Mouse (Mus musculus): ENCODE results near the gene Lpar1. TPM values are rescaled to one million over a fixed set of nuclear protein-coding genes. Genes with fewer than 3 reads are reported as not detected.

The Lpar1 gene
- polyA plus RNA-seq (2012; rRNA removed) = 26.4 and 34.9 TPM in 2 replicates

DNA sequence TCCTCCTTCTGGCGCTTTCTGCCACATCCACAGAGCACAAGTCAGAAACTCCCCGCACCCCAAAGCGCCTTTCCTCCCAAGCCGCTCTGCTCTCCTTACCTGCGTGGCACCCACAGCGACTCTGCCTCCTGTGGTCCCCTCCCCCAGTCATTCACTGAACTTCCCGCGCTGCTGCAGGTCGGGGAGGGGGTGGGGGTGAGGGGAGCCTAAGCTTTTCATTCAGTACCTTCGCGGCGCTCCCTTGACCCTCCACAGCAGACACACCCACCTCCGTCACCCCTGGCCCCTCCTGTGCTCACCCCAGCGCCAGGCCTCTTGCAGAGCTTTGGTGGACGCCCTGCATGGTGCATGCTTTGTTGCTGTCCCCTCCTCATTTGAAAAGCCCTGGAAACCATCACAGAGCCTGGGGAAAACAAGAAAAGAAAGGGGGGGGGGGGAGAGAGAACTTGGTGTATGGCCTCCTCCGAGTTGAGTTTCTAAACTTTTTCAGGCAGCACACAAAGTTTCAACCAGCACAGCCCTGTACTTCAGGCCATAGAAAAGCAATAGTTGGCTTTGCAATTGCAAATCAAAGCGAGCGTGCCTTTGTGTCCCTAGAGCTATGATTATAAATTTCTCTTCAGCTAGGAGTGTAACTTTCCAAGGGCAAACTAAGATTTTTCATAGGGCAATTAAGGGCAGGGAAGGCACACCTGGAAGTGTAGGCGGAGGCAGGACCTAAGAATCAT, at the start of gene Lpar1:
TSS of gene Lpar1 (minus strand) at position 268 of the 728 bp plus-strand sequence.
- Histone ChIP-seq H3K4me1 (ENCODE audit: control insufficient read depth, insufficient read depth, low read length) (no peaks in the 10 kb centered on the region), H3K27ac (ENCODE audit: insufficient read depth, low read length) (no peak within 1 kb of the TSS), H3K4me3 (ENCODE audit: insufficient read depth, low read length) (peak within 1 kb of the TSS; percentile 38)
- TF ChIP-seq CTCF (IDR thresholded peaks at IDR 0.05; ENCODE audit: extremely low read depth, insufficient read depth, low read length) (no peak), POLR2A (IDR thresholded peaks at IDR 0.05; ENCODE audit: extremely low read depth, insufficient read depth, low read length) (no peak)

DNA sequence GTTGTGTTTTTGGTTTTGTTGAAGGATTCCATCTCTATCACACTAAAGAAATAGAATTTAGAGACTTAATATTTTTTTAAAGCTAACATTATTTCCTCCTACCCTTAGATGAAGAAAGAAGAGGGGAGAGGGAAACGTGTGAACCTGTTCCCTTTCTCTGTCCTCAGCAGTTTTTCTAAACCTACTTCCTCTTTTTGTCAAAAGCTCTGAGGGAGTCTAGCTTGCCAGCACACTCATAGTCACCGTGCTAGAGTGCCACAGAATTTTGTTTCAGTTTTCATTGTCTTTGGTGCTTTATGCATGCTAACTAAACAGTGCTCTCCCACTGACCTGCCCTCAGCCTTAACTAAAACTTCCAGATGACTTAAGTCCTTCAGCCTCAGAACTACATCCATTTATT, 32.2 kb upstream of the Lpar1 start:
- no peaks in the 10 kb centered on the region for H3K4me1 ChIP-seq (ENCODE audit: control insufficient read depth, insufficient read depth, low read length)
- TF ChIP-seq CTCF (IDR thresholded peaks at IDR 0.05; ENCODE audit: extremely low read depth, insufficient read depth, low read length) (no peak), POLR2A (IDR thresholded peaks at IDR 0.05; ENCODE audit: extremely low read depth, insufficient read depth, low read length) (no peak)
- H3K27ac ChIP-seq (ENCODE audit: insufficient read depth, low read length) = no peak overlapping the region
- H3K4me3 ChIP-seq (ENCODE audit: insufficient read depth, low read length) = no peak overlapping the region

DNA sequence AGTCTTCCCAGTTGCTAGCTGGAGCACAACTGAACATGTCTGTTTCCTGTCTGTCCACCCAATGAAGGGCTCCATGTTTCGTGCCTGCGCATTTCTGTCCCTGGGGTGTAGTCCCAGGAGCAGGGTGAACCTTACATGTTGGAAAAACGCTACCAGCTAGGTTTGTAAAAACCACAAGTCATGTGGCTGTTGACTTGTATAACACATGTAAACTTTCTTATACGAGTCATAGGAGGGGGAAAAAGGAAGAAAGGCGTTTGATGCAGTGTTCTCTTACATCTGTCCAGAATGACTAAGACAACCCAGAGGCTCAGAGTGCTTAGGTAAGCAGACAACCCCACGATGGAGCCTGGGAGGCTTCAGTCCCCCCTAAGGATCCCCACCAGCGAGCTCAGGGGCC, 27.5 kb upstream of the Lpar1 start:
- no peaks in the 10 kb centered on the region for H3K4me1 ChIP-seq (ENCODE audit: control insufficient read depth, insufficient read depth, low read length)
- H3K4me3 ChIP-seq (ENCODE audit: insufficient read depth, low read length) = no peak overlapping the region
- TF ChIP-seq POLR2A (IDR thresholded peaks at IDR 0.05; ENCODE audit: extremely low read depth, insufficient read depth, low read length) (no peak), CTCF (IDR thresholded peaks at IDR 0.05; ENCODE audit: extremely low read depth, insufficient read depth, low read length) (no peak)
- H3K27ac ChIP-seq (ENCODE audit: insufficient read depth, low read length) = no peak overlapping the region

DNA sequence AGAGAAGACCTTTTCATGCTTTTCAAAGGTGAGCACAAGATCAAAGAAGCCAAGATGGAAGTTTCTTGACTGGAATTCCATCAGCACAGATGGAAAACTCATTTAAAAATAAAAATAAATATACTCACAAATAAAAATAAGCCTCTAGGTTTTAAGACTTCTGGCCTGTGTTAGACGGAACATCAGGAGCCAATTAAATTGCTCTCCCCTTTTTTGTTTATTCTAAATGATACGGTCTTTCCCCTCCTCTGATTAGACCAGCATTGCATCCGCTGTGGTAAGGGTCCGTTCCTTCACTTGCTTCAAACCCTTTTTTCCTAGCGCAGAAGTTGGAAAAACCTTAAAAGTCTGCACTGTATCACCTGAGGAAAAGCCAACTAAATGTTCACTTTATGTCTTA, 26.8 kb upstream of the Lpar1 start:
- Histone ChIP-seq H3K27ac (ENCODE audit: insufficient read depth, low read length) (no peak overlapping the region), H3K4me1 (ENCODE audit: control insufficient read depth, insufficient read depth, low read length) (no peaks in the 10 kb centered on the region), H3K4me3 (ENCODE audit: insufficient read depth, low read length) (no peak overlapping the region)
- TF ChIP-seq CTCF (IDR thresholded peaks at IDR 0.05; ENCODE audit: extremely low read depth, insufficient read depth, low read length) (no peak), POLR2A (IDR thresholded peaks at IDR 0.05; ENCODE audit: extremely low read depth, insufficient read depth, low read length) (no peak)

DNA sequence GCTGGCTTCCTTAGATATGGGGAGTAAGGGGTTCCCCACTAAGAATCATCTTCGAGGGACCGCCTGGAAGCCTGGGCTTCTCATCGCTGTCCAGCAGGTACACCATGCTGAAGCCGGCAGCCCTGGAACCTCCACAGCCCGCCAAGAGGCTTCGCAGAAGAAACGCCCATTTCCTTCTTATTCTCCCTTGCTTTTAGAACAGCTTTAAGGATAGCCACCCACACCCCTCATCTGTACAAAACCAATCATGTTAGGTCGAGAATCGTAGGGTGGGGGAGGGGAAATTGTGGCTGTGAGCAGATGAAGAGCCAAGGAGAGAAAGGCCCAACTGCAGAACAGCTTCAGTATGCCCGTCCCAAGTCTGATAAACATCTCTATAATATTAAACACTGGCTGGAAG, 26.4 kb upstream of the Lpar1 start:
- TF ChIP-seq POLR2A (IDR thresholded peaks at IDR 0.05; ENCODE audit: extremely low read depth, insufficient read depth, low read length) = no peak
- TF ChIP-seq CTCF (IDR thresholded peaks at IDR 0.05; ENCODE audit: extremely low read depth, insufficient read depth, low read length) = no peak
- Histone ChIP-seq H3K4me1 (ENCODE audit: control insufficient read depth, insufficient read depth, low read length) (no peaks in the 10 kb centered on the region), H3K4me3 (ENCODE audit: insufficient read depth, low read length) (no peak overlapping the region), H3K27ac (ENCODE audit: insufficient read depth, low read length) (no peak overlapping the region)

DNA sequence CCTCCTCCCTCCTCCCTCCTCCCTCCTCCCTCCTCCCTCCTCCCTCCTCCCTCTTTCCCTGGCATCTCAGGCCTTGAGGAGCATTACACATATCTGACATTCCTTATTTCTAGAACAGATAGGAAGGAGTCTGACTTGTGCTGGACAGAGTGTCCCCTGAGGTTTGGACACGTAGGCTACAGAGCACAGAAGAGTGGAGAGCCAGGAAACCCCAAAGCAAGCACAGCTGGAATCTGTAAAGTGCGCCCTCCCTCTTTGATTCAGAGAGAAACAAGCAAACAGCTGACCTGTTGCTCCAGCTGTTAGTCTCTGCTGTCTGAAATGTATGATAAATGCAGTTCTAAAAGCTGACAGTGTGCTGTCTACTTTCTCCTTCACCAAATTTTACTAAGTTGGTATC, 24.8 kb upstream of the Lpar1 start:
- Histone ChIP-seq H3K27ac (ENCODE audit: insufficient read depth, low read length) (no peak overlapping the region), H3K4me1 (ENCODE audit: control insufficient read depth, insufficient read depth, low read length) (no peaks in the 10 kb centered on the region), H3K4me3 (ENCODE audit: insufficient read depth, low read length) (no peak overlapping the region)
- TF ChIP-seq POLR2A (IDR thresholded peaks at IDR 0.05; ENCODE audit: extremely low read depth, insufficient read depth, low read length) (no peak), CTCF (IDR thresholded peaks at IDR 0.05; ENCODE audit: extremely low read depth, insufficient read depth, low read length) (no peak)

DNA sequence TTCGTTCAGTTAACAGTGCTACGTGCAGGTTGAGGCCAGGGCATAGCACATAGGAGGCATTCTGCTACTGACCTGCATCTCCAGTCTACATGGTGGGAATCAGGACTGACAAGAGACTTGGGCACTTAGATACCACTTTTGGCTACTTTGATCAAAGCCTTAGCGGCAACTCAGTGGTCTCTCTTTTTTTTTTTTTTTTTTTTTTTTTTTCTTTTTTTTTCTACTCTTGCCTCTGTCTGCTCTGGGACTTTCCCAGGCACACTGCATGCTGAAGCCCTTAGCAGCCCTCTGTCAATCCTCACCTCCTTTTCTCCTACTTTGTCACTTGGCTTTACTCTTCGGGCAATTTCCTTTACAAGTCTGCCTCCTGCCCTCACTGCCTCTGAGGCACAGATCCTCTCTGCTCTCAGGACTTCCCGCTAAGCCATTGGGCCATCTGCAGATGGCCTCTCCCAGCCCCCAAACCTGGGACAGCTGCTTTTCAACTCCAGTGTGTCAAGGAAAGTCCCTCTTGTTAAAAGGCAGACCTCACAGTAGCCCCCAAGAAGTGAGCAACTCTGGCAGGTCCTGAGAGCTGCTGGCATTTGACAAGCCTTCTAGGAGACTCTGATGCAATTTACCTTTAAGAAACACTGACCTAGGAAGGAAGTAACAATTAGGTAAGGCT, 23.8 kb upstream of the Lpar1 start:
- no peak overlapping the region for H3K4me3 ChIP-seq (ENCODE audit: insufficient read depth, low read length)
- H3K27ac ChIP-seq (ENCODE audit: insufficient read depth, low read length) = no peak overlapping the region
- no peaks in the 10 kb centered on the region for H3K4me1 ChIP-seq (ENCODE audit: control insufficient read depth, insufficient read depth, low read length)
- no peak for TF ChIP-seq CTCF (IDR thresholded peaks at IDR 0.05; ENCODE audit: extremely low read depth, insufficient read depth, low read length)
- no peak for TF ChIP-seq POLR2A (IDR thresholded peaks at IDR 0.05; ENCODE audit: extremely low read depth, insufficient read depth, low read length)

DNA sequence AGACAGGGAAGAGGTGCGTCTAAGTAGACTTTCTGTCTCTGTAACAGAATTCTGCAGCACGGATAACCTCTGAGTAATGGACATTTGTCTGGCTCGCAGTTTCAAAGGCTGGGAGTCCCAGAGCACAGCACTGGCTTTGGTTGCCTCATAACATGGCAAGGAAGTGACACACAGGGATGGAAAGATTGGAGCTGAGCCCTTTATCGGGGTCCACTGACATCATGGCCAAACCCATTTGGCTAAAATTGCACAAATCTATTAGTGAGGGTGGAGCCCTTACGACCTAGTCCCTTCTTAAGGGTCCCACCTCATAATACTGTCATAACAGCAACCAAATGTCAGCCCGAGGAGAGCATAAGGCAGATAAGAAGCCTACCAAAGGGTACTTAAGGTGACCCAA, 22.1 kb upstream of the Lpar1 start:
- Histone ChIP-seq H3K4me1 (ENCODE audit: control insufficient read depth, insufficient read depth, low read length) (0 out of 2 replicates have a peak, but pooled peaks cover 3% of the 10 kb centered on the region), H3K4me3 (ENCODE audit: insufficient read depth, low read length) (no peak overlapping the region), H3K27ac (ENCODE audit: insufficient read depth, low read length) (no peak overlapping the region)
- TF ChIP-seq CTCF (IDR thresholded peaks at IDR 0.05; ENCODE audit: extremely low read depth, insufficient read depth, low read length) (no peak), POLR2A (IDR thresholded peaks at IDR 0.05; ENCODE audit: extremely low read depth, insufficient read depth, low read length) (no peak)

DNA sequence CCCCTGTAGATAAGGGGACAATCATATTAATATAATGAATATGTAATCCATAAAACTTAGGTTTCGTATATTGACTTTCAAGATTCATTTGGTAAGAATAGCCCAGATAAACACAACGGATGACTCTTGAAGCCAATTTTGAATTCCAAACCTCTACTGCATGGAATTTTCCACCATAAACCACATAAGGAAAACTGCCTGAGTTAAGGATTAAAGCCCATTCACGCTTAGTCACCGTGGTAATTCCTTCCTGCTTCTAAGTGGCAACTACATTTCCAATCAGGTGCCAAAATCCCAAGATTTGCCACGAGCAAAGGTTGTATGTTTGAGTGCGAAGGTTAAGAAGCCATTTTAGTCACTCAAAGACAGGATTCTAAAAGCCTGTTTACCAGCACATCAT, 20.3 kb upstream of the Lpar1 start:
- TF ChIP-seq CTCF (IDR thresholded peaks at IDR 0.05; ENCODE audit: extremely low read depth, insufficient read depth, low read length) (no peak), POLR2A (IDR thresholded peaks at IDR 0.05; ENCODE audit: extremely low read depth, insufficient read depth, low read length) (no peak)
- Histone ChIP-seq H3K4me3 (ENCODE audit: insufficient read depth, low read length) (no peak overlapping the region), H3K27ac (ENCODE audit: insufficient read depth, low read length) (no peak overlapping the region), H3K4me1 (ENCODE audit: control insufficient read depth, insufficient read depth, low read length) (0 out of 2 replicates have a peak, but pooled peaks cover 3% of the 10 kb centered on the region)

DNA sequence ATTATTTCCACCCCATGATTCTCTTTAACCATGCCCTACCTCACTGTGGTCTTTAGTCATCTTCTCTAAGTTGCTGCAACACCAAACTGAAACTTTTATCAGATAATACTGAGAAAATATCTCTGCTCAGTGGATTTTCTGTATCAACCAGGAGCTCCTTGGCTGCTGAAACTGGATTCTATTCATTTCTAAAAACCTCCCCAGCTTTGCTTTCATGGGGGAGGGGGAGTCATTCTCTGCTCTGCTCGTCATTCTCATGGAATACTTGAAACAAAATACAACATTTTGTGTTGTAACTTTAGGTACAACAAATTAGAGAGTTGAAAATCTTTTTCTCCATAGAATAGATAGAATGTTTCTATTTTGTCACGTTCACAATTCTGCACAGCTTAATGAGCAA, 18.7 kb upstream of the Lpar1 start:
- Histone ChIP-seq H3K4me3 (ENCODE audit: insufficient read depth, low read length) (no peak overlapping the region), H3K27ac (ENCODE audit: insufficient read depth, low read length) (no peak overlapping the region), H3K4me1 (ENCODE audit: control insufficient read depth, insufficient read depth, low read length) (0 out of 2 replicates have a peak, but pooled peaks cover 3% of the 10 kb centered on the region)
- TF ChIP-seq CTCF (IDR thresholded peaks at IDR 0.05; ENCODE audit: extremely low read depth, insufficient read depth, low read length) (no peak), POLR2A (IDR thresholded peaks at IDR 0.05; ENCODE audit: extremely low read depth, insufficient read depth, low read length) (no peak)

Measured in cortical plate, adult 2 months (tissue).